Mouse (Mus musculus) cerebellum, adult 8-10 months (tissue): Measurements from ENCODE around the gene Iqgap3.

Experiments used
- DNase-seq: peaks from one replicate; pipeline ENCODE4 v3.0.0; 2022

Iqgap3 gene

DNA sequence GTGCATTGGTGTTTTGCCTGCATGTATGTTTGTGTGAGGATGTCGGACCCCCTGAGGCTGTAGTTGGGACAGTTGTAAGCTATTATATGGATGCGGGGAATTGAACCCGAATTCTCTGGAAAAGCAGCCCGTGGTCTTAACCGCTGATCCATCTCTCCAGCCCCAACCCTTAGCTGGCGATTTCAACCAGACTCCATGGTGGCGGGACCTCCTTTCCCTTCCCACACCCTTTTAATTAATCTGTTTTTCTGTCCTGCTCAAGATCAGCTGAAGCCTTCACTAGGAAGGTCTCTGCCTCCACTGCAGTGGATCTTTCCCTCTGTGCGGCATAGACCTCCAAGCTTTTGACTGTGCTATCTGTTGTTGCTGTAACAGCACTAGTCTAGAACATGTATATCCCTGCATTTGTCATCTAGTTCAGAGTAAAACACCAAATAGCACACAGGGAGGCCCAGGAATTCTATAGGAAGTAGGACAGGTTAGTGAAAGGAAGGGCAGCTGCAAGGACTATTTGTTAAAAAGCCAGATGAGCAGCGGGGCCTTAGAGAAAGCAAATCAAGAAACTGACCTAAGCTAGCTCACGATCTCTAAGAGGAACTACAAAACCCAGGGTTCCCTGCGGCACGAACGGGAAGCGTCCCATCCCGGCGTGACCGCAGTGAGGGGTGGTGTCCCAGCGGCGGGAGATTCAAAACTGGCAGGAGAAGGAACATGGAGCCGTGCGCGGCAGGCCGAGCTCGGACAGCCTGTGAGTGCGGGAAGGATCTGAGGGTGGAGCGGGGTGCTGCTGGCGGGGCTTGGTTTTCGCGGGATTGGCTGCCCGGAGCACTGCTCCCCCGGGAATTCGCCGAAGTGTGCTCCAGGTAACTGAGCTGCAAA lies at the start of gene Iqgap3:
Gene Iqgap3 (plus strand): TSS at position 627 of the 879 bp plus-strand sequence.
- peak; percentile 84 for DNase-seq

DNA sequence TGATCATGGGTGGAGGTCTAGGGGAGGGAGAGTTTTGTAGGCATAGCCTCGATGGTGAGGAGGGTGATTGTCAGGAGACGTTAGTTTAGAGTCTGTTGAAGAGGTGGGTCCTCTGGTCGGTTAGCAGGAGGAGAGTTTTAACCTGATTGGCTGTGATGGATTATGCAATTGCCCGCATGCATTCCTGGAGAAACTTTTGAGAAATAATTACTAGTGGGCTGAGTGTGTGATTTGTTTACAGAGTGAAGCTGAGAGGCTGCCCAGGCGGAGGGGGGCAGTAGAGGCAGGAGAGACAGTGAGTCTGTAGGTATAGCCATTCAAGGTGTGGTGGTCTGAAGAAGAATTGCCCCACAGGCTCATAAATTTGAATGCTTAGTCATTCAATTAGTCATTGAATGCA lies 48.3 kb upstream of the Iqgap3 start:
- no peak for DNase-seq

DNA sequence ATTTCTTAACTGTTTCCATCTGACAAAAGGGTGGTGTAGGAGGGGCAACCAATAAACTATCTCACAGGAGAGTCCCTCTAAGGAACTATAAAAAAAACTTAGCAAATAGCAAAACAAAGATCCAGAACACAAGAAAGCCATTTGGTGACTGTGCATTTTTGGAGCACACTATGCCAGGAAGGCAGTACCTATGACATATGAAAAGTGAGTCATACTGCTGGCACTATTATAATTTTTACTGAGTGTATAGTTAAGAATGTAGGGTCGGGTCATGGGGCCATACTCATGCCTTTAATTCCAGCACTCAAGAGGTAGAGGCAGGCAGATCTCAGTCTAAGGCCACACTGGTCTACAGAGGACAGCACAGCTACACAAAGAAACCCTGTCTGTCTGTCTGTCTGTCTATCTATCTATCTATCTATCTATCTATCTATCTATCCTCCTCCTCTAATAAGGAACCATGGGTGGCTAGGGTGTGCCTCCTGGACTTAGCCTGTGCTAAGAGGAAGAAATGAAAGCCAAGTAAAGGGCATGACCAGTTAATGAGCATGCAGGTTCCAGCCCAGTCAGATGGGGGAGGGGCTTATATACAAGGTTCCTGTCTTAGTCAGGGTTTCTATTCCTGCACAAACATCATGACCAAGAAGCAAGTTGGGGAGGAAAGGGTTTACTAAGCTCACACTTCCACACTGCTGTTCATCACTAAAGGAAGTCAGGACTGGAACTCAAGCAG lies 46.0 kb upstream of the Iqgap3 start:
- no peak for DNase-seq

DNA sequence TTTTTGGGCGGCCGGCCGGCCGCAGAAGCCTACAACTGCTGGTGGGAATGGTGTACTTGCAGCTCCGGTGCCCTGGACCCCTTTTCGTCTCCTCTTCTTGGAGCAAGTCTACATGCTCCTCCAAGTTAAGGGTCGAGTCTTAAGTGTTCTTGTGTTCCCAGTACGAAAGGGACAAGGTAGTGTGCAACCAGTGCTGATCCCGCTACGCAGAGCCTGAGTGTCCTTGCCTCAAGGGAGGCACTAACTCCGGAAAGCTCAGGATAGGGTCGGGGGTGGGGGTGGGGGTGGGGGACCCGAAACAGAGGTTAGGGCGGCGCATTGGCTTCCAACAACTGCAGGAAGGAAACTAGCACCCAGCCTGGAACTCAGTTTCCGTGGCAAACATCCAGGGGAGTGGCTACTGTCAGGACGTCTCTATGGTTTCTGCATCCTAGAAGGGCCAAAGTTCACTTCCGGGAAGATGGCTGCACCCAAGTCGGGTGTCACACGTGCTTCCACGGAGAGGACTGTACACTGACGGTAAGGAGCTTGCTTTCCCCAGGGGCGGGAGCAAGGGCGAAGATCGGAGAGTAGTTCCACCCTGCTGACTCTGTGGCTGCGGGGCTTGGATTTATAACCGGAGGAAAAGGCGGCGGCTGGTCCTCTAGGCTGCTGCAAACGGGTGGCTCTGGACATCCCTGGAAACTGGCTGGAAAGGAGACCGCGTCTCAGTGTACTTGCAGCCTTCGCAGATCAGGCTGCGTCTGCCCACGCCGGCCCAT lies 38.9 kb upstream of the Iqgap3 start, which contains the start of gene Gpatch4:
Gene Gpatch4 (plus strand): TSS at position 448 of the 761 bp plus-strand sequence.
- peak; percentile 89 for DNase-seq

DNA sequence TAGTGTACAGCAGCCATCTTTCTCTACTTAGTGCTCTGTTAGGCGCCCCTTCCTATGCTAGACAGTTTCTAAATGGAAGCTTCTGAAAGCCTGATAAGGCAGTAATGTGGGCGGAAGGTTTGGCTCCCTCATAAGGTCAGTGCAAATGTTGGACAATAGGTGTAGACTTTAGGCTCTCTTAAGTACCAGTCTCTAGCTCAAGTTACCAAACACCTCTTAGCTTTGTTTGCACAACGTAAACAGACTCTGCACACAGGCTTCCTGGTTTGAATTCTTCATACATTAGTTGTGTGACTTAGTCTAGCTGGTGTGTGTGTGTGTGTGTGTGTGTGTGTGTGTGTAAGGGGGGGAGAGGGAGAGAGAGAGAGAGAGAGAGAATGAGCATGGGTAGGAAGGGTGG lies 32.2 kb upstream of the Iqgap3 start:
- no peak for DNase-seq

DNA sequence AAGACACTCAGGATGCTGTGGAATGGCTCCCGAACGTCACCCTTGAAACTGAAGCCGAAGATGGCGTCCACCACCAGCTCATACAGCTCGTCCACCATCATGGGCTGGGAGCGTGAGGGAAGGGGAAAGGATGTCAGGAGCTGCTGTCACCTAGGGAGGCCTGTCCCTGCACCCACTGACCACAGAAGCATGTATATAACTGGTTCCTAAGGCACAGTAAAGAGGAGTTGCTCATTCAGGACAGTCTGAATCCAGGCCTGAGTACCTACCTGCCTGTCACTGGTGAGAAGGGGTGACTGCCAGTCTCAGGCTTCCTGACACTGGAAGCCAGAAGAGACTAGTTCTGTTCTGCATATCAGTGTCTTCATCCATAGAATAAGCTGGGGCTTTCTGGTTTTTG lies 24.7 kb upstream of the Iqgap3 start:
- DNase-seq: no peak

DNA sequence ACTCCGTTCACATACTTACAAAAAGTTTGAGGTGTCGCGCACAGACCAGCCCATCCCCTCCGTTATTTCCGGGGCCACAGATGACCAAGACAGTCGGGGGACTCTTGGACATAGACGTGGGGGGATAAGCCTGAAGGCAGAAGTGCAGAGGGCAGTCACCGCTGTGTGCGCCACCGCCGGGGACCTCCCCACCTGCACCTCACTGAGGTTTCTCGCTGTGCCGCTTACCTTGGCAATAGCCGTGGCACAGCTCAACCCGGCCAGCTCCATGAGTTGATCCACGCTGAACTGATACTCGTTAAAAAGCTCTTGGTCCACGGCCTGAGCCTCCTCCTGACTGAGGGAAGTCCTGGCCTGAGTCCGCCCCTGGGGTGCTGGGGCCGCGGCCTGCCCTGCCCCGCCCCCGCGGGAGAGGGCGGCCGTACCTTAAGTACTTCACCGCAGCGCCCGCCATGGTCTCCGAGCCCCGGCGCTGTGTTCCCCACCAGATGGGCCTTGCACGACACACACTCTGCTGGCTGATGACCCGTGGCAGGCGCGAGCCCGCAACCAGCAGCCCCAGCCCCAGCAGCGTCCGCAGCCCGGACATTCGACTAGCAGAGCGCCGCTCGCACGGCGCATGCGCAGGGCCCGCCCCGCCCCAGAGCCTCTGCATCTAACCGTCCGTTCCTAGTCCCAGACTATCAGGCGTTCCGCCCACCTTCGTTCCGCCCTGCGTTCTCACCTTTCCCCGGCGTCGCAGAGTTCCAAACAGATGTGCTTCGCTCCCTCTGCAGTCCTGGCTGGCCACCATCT lies 23.7 kb upstream of the Iqgap3 start, which contains the start of gene Naxe:
Gene Naxe (minus strand): TSS at position 594 of the 795 bp plus-strand sequence.
- peak; percentile 80 for DNase-seq

DNA sequence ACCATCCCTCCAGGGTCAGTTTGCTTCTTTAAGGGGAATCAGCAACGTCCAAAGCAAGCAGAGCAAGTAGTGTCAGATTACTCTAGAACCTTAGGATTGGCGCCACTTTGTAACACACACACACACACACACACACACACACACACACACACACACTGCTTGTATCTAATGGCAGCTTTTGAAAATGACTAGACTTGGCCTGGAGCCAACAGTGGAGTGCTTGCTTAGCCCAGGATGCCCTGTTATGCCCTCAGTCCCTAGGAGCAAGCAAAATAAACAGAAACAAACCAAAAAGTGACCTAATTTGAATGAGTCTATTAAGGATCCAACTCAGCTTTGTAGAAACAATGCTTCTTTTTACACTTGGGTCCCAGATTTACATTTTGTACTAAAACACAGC lies 13.4 kb upstream of the Iqgap3 start:
- no peak for DNase-seq

DNA sequence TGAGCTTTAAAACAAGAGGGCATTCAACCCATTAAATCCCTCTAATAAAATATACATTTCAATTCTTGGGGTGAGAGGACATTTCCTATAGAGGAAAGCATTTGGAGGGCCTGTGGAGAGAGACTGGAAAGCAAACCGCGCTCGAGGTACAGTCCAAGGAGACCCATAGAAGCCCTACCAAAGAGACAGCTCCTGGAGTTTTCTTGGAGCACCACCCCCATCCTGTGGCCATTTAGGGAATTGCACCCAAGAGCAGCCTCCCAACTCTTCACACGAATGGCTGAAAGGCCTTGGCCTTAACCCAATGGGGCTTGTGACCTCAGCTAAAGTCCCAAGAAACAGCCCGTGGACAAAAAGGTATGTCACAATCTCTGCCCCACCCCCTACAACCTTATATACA lies 10.0 kb upstream of the Iqgap3 start:
- peak; percentile 92 for DNase-seq

DNA sequence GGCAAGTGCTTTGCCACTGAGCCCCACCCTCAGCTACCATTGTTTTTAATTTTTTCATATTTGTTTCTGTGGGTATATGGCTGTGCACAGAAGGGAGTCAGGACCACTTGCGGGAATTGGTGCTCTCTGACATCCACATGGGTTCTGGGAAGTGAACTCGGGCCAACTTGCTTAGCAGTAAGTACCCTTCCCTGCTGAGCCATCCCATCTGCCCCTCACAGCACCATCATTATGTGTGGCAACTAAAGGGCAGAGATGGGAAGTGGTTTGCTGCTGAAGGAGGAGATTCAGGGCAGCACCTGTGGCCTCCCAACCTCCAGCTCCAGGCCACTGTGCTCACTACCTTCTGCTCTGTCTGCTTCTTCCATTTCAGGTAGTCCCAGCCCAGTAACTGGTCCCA lies 8.1 kb upstream of the Iqgap3 start:
- DNase-seq: no peak

DNA sequence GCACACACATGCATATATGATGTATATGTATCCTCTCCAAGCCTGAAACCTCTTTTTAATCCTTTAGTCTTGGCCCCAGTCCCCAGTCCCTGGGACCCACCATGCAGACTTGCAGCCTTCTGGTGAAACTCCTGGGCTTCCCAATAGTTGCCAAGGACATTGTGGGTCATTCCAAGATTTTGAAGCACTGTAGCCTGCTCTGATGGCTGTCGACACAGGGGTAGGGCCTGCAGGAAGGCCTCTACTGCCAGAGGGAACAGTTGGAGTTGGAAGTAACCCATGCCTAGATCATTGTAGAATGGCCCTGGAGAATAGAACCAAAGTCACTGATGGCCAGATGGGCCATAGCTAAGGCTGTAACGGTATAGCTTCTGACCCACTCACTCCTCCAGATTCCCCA lies 7.4 kb upstream of the Iqgap3 start:
- no peak for DNase-seq

DNA sequence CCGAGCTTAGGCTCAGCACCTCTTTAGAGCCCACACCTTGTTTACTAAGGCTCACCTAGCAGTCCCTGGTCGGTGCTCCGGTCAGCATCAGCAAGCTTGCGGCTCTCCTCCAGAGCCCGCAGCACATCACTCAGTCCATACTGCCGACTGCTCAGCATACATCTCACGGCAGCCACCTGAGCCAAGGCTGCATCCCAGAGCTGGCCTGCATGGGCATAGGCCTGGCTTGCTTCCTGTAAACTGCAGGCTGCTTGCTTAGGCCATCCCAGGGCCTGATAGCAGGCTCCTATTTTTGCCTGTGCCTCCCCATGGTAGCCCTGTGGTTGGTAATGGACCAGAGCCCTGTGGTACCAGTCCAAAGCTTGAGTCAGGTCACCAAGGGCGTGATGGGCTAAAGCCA lies 7.0 kb upstream of the Iqgap3 start:
- no peak for DNase-seq

DNA sequence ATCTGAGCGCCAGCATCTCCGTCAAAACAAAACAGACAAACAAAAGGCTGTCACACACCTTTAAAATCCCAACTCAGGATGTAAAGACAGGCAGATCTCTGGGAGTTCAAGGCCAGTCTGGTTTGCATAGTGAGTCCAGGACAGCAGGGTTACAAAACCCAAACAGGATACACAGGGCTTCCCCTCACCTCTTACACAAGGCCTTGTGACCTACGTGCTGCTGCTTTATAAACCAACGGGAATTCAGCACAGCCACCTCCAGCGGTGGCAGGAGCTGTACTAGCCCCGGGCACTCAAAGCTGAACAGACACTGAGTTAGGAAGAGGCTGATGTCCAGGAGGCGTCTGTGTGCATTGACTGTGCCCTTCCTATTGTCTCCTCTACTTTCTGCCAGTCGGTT lies 4.3 kb upstream of the Iqgap3 start:
- DNase-seq: no peak

DNA sequence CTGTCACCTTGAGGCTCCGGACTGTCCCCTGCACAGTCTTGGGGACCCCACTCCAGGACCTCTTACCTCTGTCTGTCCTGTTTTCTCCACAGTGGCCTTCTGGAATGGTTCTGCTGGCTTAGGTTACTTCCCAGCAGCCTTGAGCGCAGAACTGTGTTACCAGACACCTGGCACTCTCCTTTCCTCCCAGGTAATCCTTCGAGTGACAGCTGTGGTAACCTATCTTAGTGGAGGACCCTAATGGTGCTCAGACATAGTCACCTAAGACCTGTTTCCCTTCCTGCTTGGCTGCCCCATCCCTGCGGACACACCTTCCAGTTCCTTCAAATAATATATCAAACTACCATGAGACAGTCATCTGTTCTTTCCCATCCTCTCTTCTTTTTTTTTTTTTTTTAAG lies 3.6 kb upstream of the Iqgap3 start, which contains the start of gene Ttc24:
Gene Ttc24 (minus strand): TSS at position 101 of the 400 bp plus-strand sequence.
- DNase-seq: no peak

DNA sequence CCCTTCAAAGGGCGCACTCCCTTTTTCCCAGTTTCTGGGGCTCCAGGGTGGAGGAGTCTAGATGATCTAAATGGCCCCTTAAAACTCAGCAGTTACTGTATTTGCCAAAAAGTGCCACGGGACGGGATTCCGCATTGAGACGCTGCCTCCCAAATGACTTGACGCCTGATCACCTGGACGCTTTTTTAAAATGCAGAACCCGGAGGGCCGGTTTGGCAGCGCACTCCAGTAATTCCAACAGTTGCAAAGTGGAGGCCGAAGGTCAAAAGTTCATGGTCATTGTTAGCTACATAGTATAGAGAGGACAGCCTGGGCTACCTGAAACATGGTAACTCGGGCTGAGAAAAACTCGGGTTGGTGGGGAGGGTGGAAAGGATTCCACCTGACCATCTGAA lies 450 bp downstream of the Iqgap3 start:
- no peak for DNase-seq

DNA sequence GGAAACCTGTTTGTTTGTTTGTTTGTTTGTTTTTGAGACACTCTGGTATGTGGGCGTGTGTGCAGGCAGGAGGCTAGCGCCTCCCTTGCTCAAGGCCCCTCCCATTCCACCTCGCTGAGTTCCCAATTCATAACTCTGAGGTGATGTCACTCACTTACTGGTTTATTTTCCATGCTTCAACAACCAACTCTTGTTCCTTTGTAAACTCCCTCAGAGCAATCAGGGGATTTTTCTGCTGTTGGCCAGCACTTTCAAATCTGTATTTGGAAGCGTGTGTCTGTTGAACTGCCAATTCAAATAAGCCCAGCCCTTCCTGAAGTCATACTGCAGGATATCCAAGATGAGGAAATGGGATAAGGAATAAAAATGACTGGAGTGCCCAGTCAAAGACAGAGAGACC lies 892 bp downstream of the Iqgap3 start:
- no peak for DNase-seq

DNA sequence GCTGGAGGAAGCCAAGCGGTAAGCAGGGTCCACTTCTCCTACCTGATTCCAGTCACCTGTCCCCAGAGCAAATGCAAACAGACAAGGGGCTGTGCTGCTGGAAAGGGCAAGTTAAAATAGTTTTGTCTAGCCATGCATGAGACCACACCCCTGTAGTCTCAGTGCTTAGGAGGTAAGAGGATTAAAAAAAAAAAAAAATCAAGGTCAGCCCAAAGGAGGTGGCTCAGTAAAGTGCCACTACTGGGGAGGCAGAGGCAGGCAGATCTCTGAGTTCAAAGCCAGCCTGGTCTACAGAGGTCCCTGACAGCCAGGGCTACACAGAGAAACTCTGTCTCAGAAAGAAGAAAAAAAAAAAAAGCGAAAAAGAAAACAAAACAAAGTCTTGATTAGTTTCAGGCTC lies 2.2 kb downstream of the Iqgap3 start:
- DNase-seq: no peak

DNA sequence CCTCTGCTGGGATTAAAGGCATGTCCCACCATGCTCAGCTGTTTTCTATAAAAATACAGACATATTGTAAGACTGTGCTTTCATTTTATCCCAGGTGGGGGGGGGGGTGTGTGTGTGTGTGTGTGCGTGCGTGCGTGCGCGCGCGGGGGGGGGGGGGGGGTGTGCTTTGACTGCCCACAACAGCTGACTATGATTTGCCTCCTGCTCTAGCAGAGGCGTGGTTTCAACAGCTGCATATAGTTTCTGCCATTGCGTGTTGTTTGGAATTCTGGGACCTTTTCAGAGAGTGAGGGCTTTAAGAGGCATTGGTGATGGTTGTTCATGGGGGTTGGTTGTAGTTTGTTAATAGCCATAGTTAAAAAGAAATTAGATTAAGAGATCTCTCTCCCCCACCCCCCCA lies 3.7 kb downstream of the Iqgap3 start:
- no peak for DNase-seq

DNA sequence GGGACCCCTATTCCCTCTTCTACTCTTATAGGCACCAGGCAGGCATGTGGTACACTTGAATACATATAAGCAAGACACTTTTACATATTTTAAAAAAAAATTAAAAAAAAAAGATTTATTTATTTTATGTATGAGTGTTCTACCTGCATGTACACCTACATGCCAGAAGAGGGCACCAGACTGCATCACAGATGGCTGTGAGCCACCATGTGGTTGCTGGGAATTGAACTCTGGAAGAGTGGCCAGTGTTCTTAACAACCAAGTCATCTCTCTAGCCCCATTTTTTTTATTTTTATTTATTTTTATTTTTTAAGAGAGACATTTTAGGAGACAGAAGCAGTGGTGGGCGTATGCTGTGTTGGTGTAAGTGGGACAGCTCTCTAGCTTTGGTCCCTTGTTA lies 5.9 kb downstream of the Iqgap3 start:
- peak; percentile 37 for DNase-seq

DNA sequence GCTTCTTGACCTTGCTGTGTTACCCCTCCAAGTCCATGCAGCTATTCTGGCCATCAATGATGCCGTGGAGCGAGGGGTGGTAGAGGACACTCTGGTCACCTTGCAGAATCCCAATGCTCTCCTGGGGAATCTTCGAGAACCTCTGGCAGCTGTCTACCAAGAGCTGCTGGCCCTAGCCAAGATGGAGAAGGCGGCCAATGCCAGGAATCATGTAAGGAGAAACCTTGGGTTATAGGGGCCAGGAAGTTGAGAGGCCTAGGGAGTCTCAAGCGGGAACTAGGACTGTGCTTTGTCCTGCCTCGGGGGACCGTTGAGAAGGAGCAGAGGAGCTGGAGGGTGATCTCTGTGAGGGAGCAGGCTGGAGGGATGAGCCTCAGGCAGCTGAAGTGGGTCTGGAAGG lies 8.3 kb downstream of the Iqgap3 start:
- DNase-seq: no peak

DNA sequence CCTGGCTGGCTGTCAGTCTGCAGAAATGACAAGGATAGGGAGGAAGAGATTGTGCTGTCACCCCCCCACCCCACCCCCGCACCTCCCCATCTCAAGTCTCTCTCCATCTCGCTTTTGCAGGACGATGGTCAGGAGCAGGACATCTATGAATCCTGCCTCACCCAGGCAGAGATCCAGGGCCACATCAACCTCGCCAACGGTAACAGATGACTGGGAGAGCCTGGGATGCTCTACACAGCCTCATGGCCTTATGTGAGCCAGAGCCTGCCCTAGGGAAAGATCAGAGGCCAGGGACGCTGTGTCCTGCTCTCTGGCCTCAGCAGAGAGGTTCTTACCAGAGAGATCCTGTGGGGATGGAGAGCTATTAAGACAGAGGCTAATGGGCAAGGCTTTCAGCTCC lies 8.8 kb downstream of the Iqgap3 start:
- no peak for DNase-seq

DNA sequence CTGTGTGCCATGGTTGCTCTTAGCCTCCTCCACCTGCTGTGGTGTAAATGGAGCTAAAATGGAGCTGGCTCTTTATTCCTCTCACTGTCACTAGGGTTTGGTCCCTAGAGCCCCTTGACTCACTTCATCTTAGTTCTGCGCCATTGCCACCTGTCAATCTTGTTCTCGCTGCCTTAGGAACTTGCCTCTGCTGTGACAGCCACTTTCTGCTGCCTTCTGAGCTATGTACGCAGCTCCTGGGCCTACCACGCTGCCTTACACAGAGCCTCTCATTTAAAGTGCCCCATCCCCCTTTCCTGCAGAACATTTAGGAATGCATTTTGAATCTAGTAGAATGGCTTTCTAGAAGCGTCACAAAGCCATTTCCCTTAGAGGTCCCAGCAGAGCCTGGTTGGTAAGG lies 12.4 kb downstream of the Iqgap3 start:
- DNase-seq: no peak
